Mouse (Mus musculus): ENCODE data around the gene Chp2.

GRCm38 (mm10) chr7:122184569-122184968 is 34.7 kb upstream of the Chp2 start:
- TF ChIP-seq POLR2A (IDR thresholded peaks at IDR 0.05; ENCODE audit: borderline replicate concordance, extremely low read depth, low read depth, low read length): no peak
- TF ChIP-seq CTCF (IDR thresholded peaks at IDR 0.05; ENCODE audit: insufficient read depth, low read length): no peak
